Mouse (Mus musculus) lung, postnatal 0 days (tissue): ENCODE results near the gene Cryba2.

Source experiments
- CTCF ChIP-seq: IDR thresholded peaks from 2 replicates; pipeline ENCODE4 v1.5.1; 2016; ENCODE audit warnings: antibody characterized with exemption, mild to moderate bottlenecking
- EP300 ChIP-seq: IDR thresholded peaks from 2 replicates; pipeline ENCODE4 v1.6.1; 2016; ENCODE audit warnings: antibody characterized with exemption, mild to moderate bottlenecking, control low read depth

- no peak for TF ChIP-seq CTCF
- TF ChIP-seq EP300 = no peak
Observed at GRCm38 (mm10) chr1:74892351-74893133, 401 bp downstream of the Cryba2 start.
